Mouse (Mus musculus): ENCODE measurements around the gene Samt4.
"Not testable (repeated sequence)": the region's sequence is repeated elsewhere in the genome, so short reads cannot be mapped to it uniquely, and the experiment has no call there.

DNA sequence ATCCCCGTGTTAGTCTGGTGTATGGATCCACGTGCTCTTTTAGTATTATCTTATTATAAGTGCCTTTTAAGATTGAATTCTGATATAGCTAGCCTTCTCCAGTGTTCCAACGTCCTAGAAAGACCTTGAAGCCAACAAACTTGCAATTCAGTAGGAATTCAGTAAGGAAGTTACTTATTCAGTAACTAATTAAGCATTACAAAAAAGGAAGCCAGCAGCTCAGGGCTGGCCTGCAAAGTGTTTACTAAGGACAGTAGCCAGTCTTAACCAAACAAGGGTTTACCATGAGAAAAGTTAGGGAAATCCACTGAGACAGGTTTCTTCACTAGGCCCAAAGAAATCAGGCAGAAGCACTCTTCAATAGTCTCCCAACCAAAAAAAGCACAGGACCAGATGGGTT lies 13.4 kb upstream of the Samt4 start:
- not testable (repeated sequence) for TF ChIP-seq CTCF (IDR thresholded peaks at IDR 0.05; ENCODE audit: borderline replicate concordance, control insufficient read depth, extremely low read depth, insufficient read depth, low read length, poor library complexity); POLR2A (IDR thresholded peaks at IDR 0.05; ENCODE audit: control insufficient read depth, extremely low read depth, insufficient read depth, low read length, poor library complexity)
